Mouse (Mus musculus): ENCODE measurements around the gene Crb3. TPM values are rescaled to one million over a fixed set of nuclear protein-coding genes. Genes with fewer than 3 reads are reported as not detected.

The Crb3 gene
- polyA plus RNA-seq, 1 experiment from 2014 or later: 74.9 TPM

DNA sequence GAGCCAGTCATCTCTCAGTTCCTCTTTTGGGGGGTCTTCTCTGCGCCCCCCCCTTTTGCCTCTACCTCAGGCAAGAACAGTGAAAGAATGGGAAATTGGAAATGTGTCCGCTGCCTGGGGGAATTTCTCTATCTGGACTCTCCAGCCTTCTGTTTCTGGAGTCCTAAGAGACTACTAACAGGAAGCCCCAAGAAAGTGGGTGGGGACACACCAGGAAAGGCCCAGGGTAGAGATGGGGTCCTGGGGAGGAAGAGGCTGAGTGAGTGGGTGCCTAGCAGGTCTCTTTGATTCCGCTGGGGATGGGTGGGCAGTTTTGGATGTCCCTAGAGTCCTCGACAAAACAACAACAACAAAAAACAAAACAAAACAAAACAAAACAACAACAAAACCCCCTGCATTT, 45.6 kb downstream of the Crb3 start:
- no peak for DNase-seq (ENCODE audit: low spot score)
- Histone ChIP-seq H3K27me3 (ENCODE audit: control insufficient read depth, insufficient read depth, low read length) (no peaks in the 10 kb centered on the region), H3K9me3 (ENCODE audit: control insufficient read depth, low read length) (no peaks in the 10 kb centered on the region), H3K4me3 (ENCODE audit: low read depth, low read length) (peak overlapping the region; percentile 59), H3K4me1 (replicated peaks; ENCODE audit: control insufficient read depth, insufficient read depth) (no peaks in the 10 kb centered on the region), H3K4me2 (replicated peaks; ENCODE audit: low read depth) (peak overlapping the region; percentile 91), H3K36me3 (ENCODE audit: control insufficient read depth, insufficient read depth, low read length) (no peaks in the 10 kb centered on the region), H3K27ac (replicated peaks) (no peak overlapping the region), H3K9ac (ENCODE audit: low read length) (no peak overlapping the region)
- TF ChIP-seq CTCF (IDR thresholded peaks at IDR 0.05; ENCODE audit: low read depth) (no peak), EP300 (optimal IDR thresholded peaks at IDR 0.05) (no peak)
- 51% methylated on average over 4 of the region's 4 CpGs for WGBS
- no peak for ATAC-seq (ENCODE audit: low FRiP score, low TSS enrichment)

DNA sequence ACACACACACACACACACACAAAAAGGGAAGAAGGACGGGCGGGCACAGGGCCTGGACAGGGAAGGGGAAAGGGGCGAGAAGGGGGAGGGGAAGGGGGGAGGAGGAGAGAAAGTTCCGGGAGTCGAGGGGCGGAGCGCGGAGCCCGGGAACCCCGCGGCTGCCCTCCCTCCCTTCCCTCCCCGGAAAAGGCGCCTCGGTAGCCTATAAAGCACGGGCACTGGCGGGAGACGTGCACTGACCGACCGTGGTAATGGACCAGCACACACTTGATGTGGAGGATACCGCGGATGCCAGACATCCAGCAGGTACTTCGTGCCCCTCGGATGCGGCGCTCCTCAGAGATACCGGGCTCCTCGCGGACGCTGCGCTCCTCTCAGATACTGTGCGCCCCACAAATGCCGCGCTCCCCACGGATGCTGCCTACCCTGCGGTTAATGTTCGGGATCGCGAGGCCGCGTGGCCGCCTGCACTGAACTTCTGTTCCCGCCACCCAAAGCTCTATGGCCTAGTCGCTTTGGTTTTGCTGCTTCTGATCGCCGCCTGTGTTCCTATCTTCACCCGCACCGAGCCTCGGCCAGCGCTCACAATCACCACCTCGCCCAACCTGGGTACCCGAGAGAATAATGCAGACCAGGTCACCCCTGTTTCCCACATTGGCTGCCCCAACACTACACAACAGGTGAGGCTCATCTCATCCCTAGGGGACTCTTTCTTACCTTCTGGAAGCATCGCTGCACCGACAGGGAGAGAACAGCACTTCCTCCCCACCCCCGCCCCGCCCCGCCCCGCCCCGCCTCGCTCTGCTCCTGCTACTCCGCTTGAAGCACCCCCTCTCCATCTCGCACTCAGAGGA, 46.5 kb downstream of the Crb3 start, which contains the start of gene Tnfsf9:
Gene Tnfsf9, plus strand, starts transcription at position 145 of the 854 bp plus-strand sequence.
- WGBS: under 1% methylated on average over 54 of the region's 61 CpGs
- peak; percentile 71 for DNase-seq (ENCODE audit: low spot score)

GRCm38 (mm10) chr17:57106035-57106368, 47.1 kb downstream of the Crb3 start:
- Histone ChIP-seq H3K4me1 (replicated peaks; ENCODE audit: control insufficient read depth, insufficient read depth) (no peaks in the 10 kb centered on the region), H3K27me3 (ENCODE audit: control insufficient read depth, insufficient read depth, low read length) (no peaks in the 10 kb centered on the region), H3K36me3 (ENCODE audit: control insufficient read depth, insufficient read depth, low read length) (no peaks in the 10 kb centered on the region), H3K4me2 (replicated peaks; ENCODE audit: low read depth) (peak overlapping the region; percentile 91), H3K9ac (ENCODE audit: low read length) (peak overlapping the region; percentile 60; the same call in 1 of the 2 replicates), H3K27ac (replicated peaks) (no peak overlapping the region), H3K9me3 (ENCODE audit: control insufficient read depth, low read length) (no peaks in the 10 kb centered on the region), H3K4me3 (ENCODE audit: low read depth, low read length) (peak overlapping the region; percentile 59)
- no peak for DNase-seq (ENCODE audit: low spot score)
- TF ChIP-seq EP300 (optimal IDR thresholded peaks at IDR 0.05) (no peak), CTCF (IDR thresholded peaks at IDR 0.05; ENCODE audit: low read depth) (no peak)
- ATAC-seq (ENCODE audit: low FRiP score, low TSS enrichment): no peak
- 16% methylated on average over 9 of the region's 9 CpGs for WGBS

More for the DNA sequence above, 46.5 kb downstream of the Crb3 start, which contains the start of gene Tnfsf9:
- Histone ChIP-seq H3K4me3 (ENCODE audit: low read depth, low read length) (peak within 1 kb of the TSS; percentile 59), H3K27ac (replicated peaks) (peak within 1 kb of the TSS; percentile 18; the same call in 1 of the 2 replicates), H3K36me3 (ENCODE audit: control insufficient read depth, insufficient read depth, low read length) (no peaks in the 10 kb centered on the region), H3K9me3 (ENCODE audit: control insufficient read depth, low read length) (no peaks in the 10 kb centered on the region), H3K4me1 (replicated peaks; ENCODE audit: control insufficient read depth, insufficient read depth) (no peaks in the 10 kb centered on the region), H3K4me2 (replicated peaks; ENCODE audit: low read depth) (peak within 1 kb of the TSS; percentile 91), H3K9ac (ENCODE audit: low read length) (peak within 1 kb of the TSS; percentile 60), H3K27me3 (ENCODE audit: control insufficient read depth, insufficient read depth, low read length) (no peaks in the 10 kb centered on the region)
- TF ChIP-seq EP300 (optimal IDR thresholded peaks at IDR 0.05) (no peak), CTCF (IDR thresholded peaks at IDR 0.05; ENCODE audit: low read depth) (no peak)
- ATAC-seq (ENCODE audit: low FRiP score, low TSS enrichment): peak; percentile 78

DNA sequence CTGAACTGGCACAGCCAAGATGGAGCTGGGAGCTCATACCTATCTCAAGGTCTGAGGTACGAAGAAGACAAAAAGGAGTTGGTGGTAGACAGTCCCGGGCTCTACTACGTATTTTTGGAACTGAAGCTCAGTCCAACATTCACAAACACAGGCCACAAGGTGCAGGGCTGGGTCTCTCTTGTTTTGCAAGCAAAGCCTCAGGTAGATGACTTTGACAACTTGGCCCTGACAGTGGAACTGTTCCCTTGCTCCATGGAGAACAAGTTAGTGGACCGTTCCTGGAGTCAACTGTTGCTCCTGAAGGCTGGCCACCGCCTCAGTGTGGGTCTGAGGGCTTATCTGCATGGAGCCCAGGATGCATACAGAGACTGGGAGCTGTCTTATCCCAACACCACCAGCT, 48.2 kb downstream of the Crb3 start:
- 88% methylated on average over 5 of the region's 5 CpGs for WGBS
- ATAC-seq (ENCODE audit: low FRiP score, low TSS enrichment): no peak
- no peaks in the 10 kb centered on the region for H3K9me3 ChIP-seq (ENCODE audit: control insufficient read depth, low read length)

GRCm38 (mm10) chr17:57108040-57108665, 49.2 kb downstream of the Crb3 start:
- ATAC-seq (ENCODE audit: low FRiP score, low TSS enrichment): no peak
- WGBS: 79% methylated on average over 7 of the region's 7 CpGs

More for the DNA sequence above, 48.2 kb downstream of the Crb3 start:
- Histone ChIP-seq H3K27me3 (ENCODE audit: control insufficient read depth, insufficient read depth, low read length) (no peaks in the 10 kb centered on the region), H3K4me3 (ENCODE audit: low read depth, low read length) (no peak overlapping the region), H3K4me2 (replicated peaks; ENCODE audit: low read depth) (no peak overlapping the region), H3K9ac (ENCODE audit: low read length) (no peak overlapping the region), H3K27ac (replicated peaks) (no peak overlapping the region), H3K36me3 (ENCODE audit: control insufficient read depth, insufficient read depth, low read length) (no peaks in the 10 kb centered on the region), H3K4me1 (replicated peaks; ENCODE audit: control insufficient read depth, insufficient read depth) (no peaks in the 10 kb centered on the region)
- no peak for DNase-seq (ENCODE audit: low spot score)
- TF ChIP-seq EP300 (optimal IDR thresholded peaks at IDR 0.05) (no peak), CTCF (IDR thresholded peaks at IDR 0.05; ENCODE audit: low read depth) (no peak)

More at GRCm38 (mm10) chr17:57108040-57108665, 49.2 kb downstream of the Crb3 start:
- no peak for DNase-seq (ENCODE audit: low spot score)
- Histone ChIP-seq H3K4me2 (replicated peaks; ENCODE audit: low read depth) (no peak overlapping the region), H3K27ac (replicated peaks) (no peak overlapping the region), H3K9me3 (ENCODE audit: control insufficient read depth, low read length) (no peaks in the 10 kb centered on the region), H3K36me3 (ENCODE audit: control insufficient read depth, insufficient read depth, low read length) (no peaks in the 10 kb centered on the region), H3K9ac (ENCODE audit: low read length) (no peak overlapping the region), H3K27me3 (ENCODE audit: control insufficient read depth, insufficient read depth, low read length) (no peaks in the 10 kb centered on the region), H3K4me1 (replicated peaks; ENCODE audit: control insufficient read depth, insufficient read depth) (no peaks in the 10 kb centered on the region), H3K4me3 (ENCODE audit: low read depth, low read length) (no peak overlapping the region)
- TF ChIP-seq CTCF (IDR thresholded peaks at IDR 0.05; ENCODE audit: low read depth) (no peak), EP300 (optimal IDR thresholded peaks at IDR 0.05) (no peak)
